Mouse (Mus musculus) adrenal gland (tissue): ENCODE data around the gene Sec22b.

Experiments
- intact Hi-C: fragments of 180-260 bp; cut with DNase I; formaldehyde crosslinking; loops from one replicate; pipeline ENCODE4 v1.15.1; 2025

Sec22b gene

GRCm38 (mm10) chr3:97938814-97939526, 38.0 kb downstream of the Sec22b start:
- intact Hi-C loops = no loop called here

- intact Hi-C loops = no loop called here
Measured at GRCm38 (mm10) chr3:97939626-97940510, 38.9 kb downstream of the Sec22b start.

- intact Hi-C loops = no loop called here
Measured at GRCm38 (mm10) chr3:97940511-97941204, 39.7 kb downstream of the Sec22b start.

GRCm38 (mm10) chr3:97941440-97942259, 40.7 kb downstream of the Sec22b start:
- intact Hi-C loops = no loop called here

- intact Hi-C loops = no loop called here
Measured at GRCm38 (mm10) chr3:97942260-97942950, 41.4 kb downstream of the Sec22b start.

- intact Hi-C loops = no loop called here
Measured at GRCm38 (mm10) chr3:97944462-97944861, 43.5 kb downstream of the Sec22b start.

- intact Hi-C loops = no loop called here
Measured at GRCm38 (mm10) chr3:97946439-97946838, 45.4 kb downstream of the Sec22b start.

GRCm38 (mm10) chr3:97948518-97948917, 47.5 kb downstream of the Sec22b start:
- intact Hi-C loops = no loop called here

- intact Hi-C loops = no loop called here
Measured at GRCm38 (mm10) chr3:97949946-97950345, 49.0 kb downstream of the Sec22b start.

GRCm38 (mm10) chr3:97951134-97951533, 50.1 kb downstream of the Sec22b start:
- intact Hi-C loops = no loop called here

- intact Hi-C loops = no loop called here
Measured at GRCm38 (mm10) chr3:97953196-97953595, 52.2 kb downstream of the Sec22b start.

GRCm38 (mm10) chr3:97956322-97956721, 55.3 kb downstream of the Sec22b start:
- intact Hi-C loops = no loop called here

- intact Hi-C loops = no loop called here
Measured at GRCm38 (mm10) chr3:97956926-97957325, 55.9 kb downstream of the Sec22b start.

GRCm38 (mm10) chr3:97960783-97961594, 60.0 kb downstream of the Sec22b start:
- intact Hi-C loops = no loop called here

GRCm38 (mm10) chr3:97961962-97962361, 61.0 kb downstream of the Sec22b start:
- intact Hi-C loops = no loop called here

- intact Hi-C loops = no loop called here
Measured at GRCm38 (mm10) chr3:97964878-97965353, 63.9 kb downstream of the Sec22b start.

GRCm38 (mm10) chr3:97967627-97968026, 66.6 kb downstream of the Sec22b start:
- intact Hi-C loops = no loop called here

GRCm38 (mm10) chr3:97968191-97968590, 67.2 kb downstream of the Sec22b start:
- intact Hi-C loops = no loop called here

- intact Hi-C loops = no loop called here
Measured at GRCm38 (mm10) chr3:97969019-97969418, 68.0 kb downstream of the Sec22b start.
